Mouse (Mus musculus) hindbrain, postnatal 0 days (tissue): ENCODE measurements around the gene Lsm11. TPM values are rescaled to one million over a fixed set of nuclear protein-coding genes. Genes with fewer than 3 reads are reported as not detected.

Experiments
- ATAC-seq: fragments of 200-750 bp; cut with Nextera tagmentation; 2 replicates; pipeline ENCODE4 v1.8.0; 2017; ENCODE audit warnings: mild to moderate bottlenecking, moderate TSS enrichment, moderate library complexity
- DNase-seq: peaks from one replicate; pipeline ENCODE4 v3.0.0-alpha.2; 2015; ENCODE audit warnings: low spot score
- H3K27ac ChIP-seq: fragments of 300-500 bp; sonication (generic); 2 replicates; pipeline ENCODE4 v1.5.1; 2014; ENCODE audit warnings: mild to moderate bottlenecking
- H3K27me3 ChIP-seq: fragments of 300-500 bp; sonication (generic); 2 replicates; pipeline ENCODE4 v1.6.1; 2014; ENCODE audit warnings: low read length, mixed read lengths; ENCODE audit not compliant: insufficient read depth
- H3K36me3 ChIP-seq: fragments of 300-500 bp; sonication (generic); 2 replicates; pipeline ENCODE4 v1.6.1; 2014; ENCODE audit warnings: low read length, mixed read lengths; ENCODE audit not compliant: insufficient read depth
- H3K4me1 ChIP-seq: fragments of 300-500 bp; sonication (generic); 2 replicates; pipeline ENCODE4 v1.6.1; 2014; ENCODE audit warnings: antibody characterized with exemption, low read length, mixed read lengths; ENCODE audit not compliant: insufficient read depth
- H3K4me2 ChIP-seq: fragments of 300-500 bp; sonication (generic); 2 replicates; pipeline ENCODE4 v1.6.1; 2014; ENCODE audit warnings: low read depth, mild to moderate bottlenecking, low read length, moderate library complexity, mixed read lengths
- H3K4me3 ChIP-seq: fragments of 300-500 bp; sonication (generic); 2 replicates; pipeline ENCODE4 v1.5.1; 2014; ENCODE audit warnings: low read length
- H3K9ac ChIP-seq: fragments of 300-500 bp; sonication (generic); replicated peaks from 2 replicates; pipeline ENCODE4 v1.6.1; 2014; ENCODE audit warnings: mild to moderate bottlenecking, low read length, moderate library complexity, mixed read lengths
- H3K9me3 ChIP-seq: fragments of 300-500 bp; sonication (generic); 2 replicates; pipeline ENCODE4 v1.6.1; 2016; ENCODE audit warnings: low read length, mixed read lengths
- CTCF ChIP-seq: IDR thresholded peaks from 2 replicates; pipeline ENCODE4 v1.5.1; 2016; ENCODE audit warnings: antibody characterized with exemption, control low read depth, low read depth
- WGBS: fragments of 180-500 bp; shearing (Covaris S2); extraction: QIAGEN DNeasy Blood & Tissue Kit; methylation state at CpG from one replicate; pipeline ENCODE4 v1.1.7; 2014; 5-methylcytosine and 5-hydroxymethylcytosine counted together
- polyA plus RNA-seq: library from polyadenylated mRNA; unstranded; fragments of >200 nt; fragmentation: Nextera tagmentation; extraction: Ambion mirVana; gene quantifications from 2 replicates; pipeline ENCODE4 v1.2.1, GENCODE M21; 2015
- total RNA-seq: library from RNA; depleted of rRNA; stranded (reverse); fragments of >200 nt; gene quantifications from 2 replicates; pipeline ENCODE4 v1.2.3, GENCODE M21; 2014

The Lsm11 gene
- total and polyA plus RNA-seq, 2 experiments from 2014 or later = 31.0 to 92.6 TPM

DNA sequence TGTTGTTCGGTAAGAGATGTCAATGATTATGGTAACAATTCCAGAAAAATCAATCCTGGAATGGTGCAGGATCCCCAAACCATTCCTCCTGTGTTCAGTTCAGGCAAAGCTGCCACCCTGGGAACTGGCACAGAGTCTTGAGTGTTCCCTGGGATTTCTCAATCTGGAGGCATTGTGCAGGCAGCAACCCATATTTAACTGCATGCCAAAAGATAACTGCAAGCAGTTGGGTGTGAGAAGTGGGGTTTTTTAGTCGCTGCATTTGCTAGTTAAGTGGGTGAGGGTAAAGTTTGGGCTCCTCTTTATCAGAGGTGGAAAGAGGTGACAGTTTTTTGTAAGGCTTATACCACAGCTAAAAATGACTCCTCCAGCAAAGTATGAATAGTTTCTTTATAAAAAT, 2.8 kb upstream of the Lsm11 start:
- H3K36me3 ChIP-seq = peaks cover 21% of the 10 kb centered on the region
- DNase-seq = no peak
- no peaks in the 10 kb centered on the region for H3K9me3 ChIP-seq
- H3K27ac ChIP-seq = no peak overlapping the region
- 0 out of 2 replicates have a peak, but pooled peaks cover 6% of the 10 kb centered on the region for H3K4me1 ChIP-seq
- TF ChIP-seq CTCF = no peak
- 90% methylated on average over 2 of the region's 2 CpGs for WGBS
- H3K9ac ChIP-seq = no peak overlapping the region
- H3K4me3 ChIP-seq = no peak overlapping the region
- no peaks in the 10 kb centered on the region for H3K27me3 ChIP-seq
- no peak overlapping the region for H3K4me2 ChIP-seq
- ATAC-seq = no peak

DNA sequence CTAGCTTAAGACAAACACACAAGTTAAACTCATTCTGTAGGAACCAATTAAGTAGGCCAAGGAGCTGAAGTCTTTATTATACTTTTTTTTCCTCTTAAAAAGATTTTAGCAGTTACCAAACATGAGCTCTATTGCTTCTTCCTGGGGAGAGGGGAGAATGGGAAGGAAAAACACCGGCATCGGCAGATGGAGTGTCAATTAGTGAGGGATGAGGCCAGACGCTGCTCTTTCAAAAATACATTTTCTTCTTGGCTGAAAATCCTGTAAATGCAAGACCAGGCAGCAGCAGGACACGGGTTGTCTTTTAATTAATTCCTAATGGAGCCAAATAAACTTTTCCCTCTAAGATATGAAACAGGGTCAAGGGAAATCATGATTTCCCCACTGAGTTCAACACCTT, 2.1 kb upstream of the Lsm11 start:
- Histone ChIP-seq H3K4me2 (no peak overlapping the region), H3K9me3 (no peaks in the 10 kb centered on the region), H3K27me3 (no peaks in the 10 kb centered on the region), H3K9ac (no peak overlapping the region), H3K36me3 (peaks cover 19% of the 10 kb centered on the region), H3K4me3 (no peak overlapping the region), H3K4me1 (0 out of 2 replicates have a peak, but pooled peaks cover 6% of the 10 kb centered on the region), H3K27ac (no peak overlapping the region)
- ATAC-seq = no peak
- no peak for TF ChIP-seq CTCF
- 76% methylated on average over 4 of the region's 4 CpGs for WGBS
- DNase-seq = no peak

DNA sequence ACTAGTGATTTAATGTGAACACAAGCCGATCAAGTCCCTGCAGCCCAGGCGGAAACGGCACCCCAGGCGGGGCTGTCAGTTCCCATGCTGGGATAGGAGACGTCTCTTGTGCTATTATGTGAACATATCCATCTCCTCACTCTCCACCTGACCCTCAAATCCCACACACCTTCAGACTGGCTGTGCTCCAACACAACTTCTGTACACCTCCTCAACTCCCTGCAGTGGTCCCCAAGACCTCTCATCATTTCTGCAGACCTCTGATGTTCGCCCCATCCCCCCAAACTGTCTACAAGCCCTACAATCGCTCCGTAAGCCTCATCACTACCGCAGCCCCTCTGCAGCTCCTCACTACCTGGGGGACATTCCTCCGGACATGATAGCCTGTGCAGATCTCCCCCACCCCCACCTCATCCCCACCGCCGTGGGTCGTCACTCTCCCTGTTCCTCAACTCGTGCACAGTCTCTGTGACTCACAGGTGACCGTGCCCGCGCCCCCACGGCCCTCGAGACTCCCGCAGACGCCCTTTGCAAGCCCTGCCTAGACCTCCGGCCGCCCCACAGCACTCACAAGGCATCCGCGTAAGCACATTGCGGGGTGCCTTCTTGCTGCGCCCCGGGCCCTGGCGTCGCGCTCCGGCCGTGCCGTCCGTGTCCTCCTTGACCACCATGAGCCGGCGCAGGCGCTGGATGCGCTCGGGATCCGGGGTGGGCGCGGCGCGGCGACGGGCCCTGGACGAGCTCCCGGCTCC, 668 bp downstream of the Lsm11 start:
- under 1% methylated on average over 49 of the region's 49 CpGs for WGBS
- peak overlapping the region; percentile 61 for H3K27ac ChIP-seq
- H3K4me2 ChIP-seq = peak overlapping the region; percentile 83
- ATAC-seq = peak; percentile 52
- H3K4me3 ChIP-seq = peak overlapping the region; percentile 93
- H3K36me3 ChIP-seq = no peaks in the 10 kb centered on the region
- H3K9me3 ChIP-seq = no peaks in the 10 kb centered on the region
- peak overlapping the region; percentile 84 for H3K9ac ChIP-seq
- DNase-seq = peak; percentile 22
- TF ChIP-seq CTCF = no peak
- H3K4me1 ChIP-seq = 0 out of 2 replicates have a peak, but pooled peaks cover 6% of the 10 kb centered on the region
- H3K27me3 ChIP-seq = no peaks in the 10 kb centered on the region

GRCm38 (mm10) chr11:45943108-45943705, 1.5 kb downstream of the Lsm11 start:
- WGBS = 29% methylated on average over 7 of the region's 7 CpGs
- Histone ChIP-seq H3K4me2 (peak overlapping the region; percentile 83), H3K9ac (peak overlapping the region; percentile 84; the same call in 1 of the 2 replicates), H3K9me3 (no peaks in the 10 kb centered on the region), H3K27ac (peak overlapping the region; percentile 61), H3K4me3 (peak overlapping the region; percentile 93), H3K36me3 (no peaks in the 10 kb centered on the region), H3K4me1 (0 out of 2 replicates have a peak, but pooled peaks cover 6% of the 10 kb centered on the region), H3K27me3 (no peaks in the 10 kb centered on the region)
- peak; percentile 51 for DNase-seq
- no peak for TF ChIP-seq CTCF
- no peak for ATAC-seq

GRCm38 (mm10) chr11:45942281-45942680, 2.5 kb downstream of the Lsm11 start:
- Histone ChIP-seq H3K9ac (no peak overlapping the region), H3K4me3 (no peak overlapping the region), H3K27me3 (no peaks in the 10 kb centered on the region), H3K9me3 (no peaks in the 10 kb centered on the region), H3K36me3 (no peaks in the 10 kb centered on the region), H3K27ac (no peak overlapping the region), H3K4me2 (peak overlapping the region; percentile 83; the same call in 1 of the 2 replicates), H3K4me1 (0 out of 2 replicates have a peak, but pooled peaks cover 6% of the 10 kb centered on the region)
- 89% methylated on average over 7 of the region's 7 CpGs for WGBS
- no peak for DNase-seq
- ATAC-seq = no peak
- no peak for TF ChIP-seq CTCF

DNA sequence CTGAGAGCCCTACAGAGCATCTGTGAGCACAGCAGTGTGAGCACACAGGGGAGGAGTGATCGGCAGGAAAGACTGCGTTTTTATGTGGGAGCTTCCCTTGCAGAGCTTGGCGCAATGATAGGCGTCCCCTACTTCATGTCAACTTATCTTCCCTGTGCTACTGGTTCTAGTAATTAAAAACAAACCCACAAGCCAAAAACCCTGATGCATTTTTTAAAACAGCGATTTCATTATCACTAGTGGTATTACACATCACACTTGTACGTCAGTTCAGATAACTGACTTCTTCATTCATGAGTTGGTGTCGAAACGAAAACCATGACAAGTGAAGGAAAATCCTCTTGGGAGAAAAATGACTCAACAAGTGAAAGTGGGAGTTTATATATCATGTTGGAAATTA, 5.8 kb downstream of the Lsm11 start:
- Histone ChIP-seq H3K4me1 (0 out of 2 replicates have a peak, but pooled peaks cover 6% of the 10 kb centered on the region), H3K4me2 (no peak overlapping the region), H3K4me3 (no peak overlapping the region), H3K36me3 (peaks cover 15% of the 10 kb centered on the region), H3K27me3 (no peaks in the 10 kb centered on the region), H3K9me3 (no peaks in the 10 kb centered on the region), H3K27ac (no peak overlapping the region), H3K9ac (no peak overlapping the region)
- DNase-seq = no peak
- no peak for ATAC-seq
- no peak for TF ChIP-seq CTCF
- 87% methylated on average over 8 of the region's 8 CpGs for WGBS
